Mouse (Mus musculus) testis, adult 2 months (tissue): ENCODE measurements around the gene Hnf1a.

Experiments
- CTCF ChIP-seq: fragments of 200-500 bp; IDR thresholded peaks from 2 replicates; pipeline ENCODE4 v1.5.1; 2012; ENCODE audit warnings: low read depth, mild to moderate bottlenecking, inconsistent platforms, low read length, moderate library complexity; ENCODE audit not compliant: control insufficient read depth, insufficient read depth, insufficient replicate concordance
- POLR2A ChIP-seq: fragments of 200-500 bp; IDR thresholded peaks from 2 replicates; pipeline ENCODE4 v1.6.1; 2012; ENCODE audit warnings: low read depth, mild to moderate bottlenecking, inconsistent platforms, low read length, moderate library complexity; ENCODE audit not compliant: control insufficient read depth

- TF ChIP-seq CTCF, result no peak
- TF ChIP-seq POLR2A, result no peak
Measured at GRCm38 (mm10) chr5:115000503-115000902, 29.6 kb upstream of the Hnf1a start.
